Mouse (Mus musculus) gastrocnemius, postnatal 25 days (tissue): Measurements from ENCODE around the gene Nudt8. TPM values are rescaled to one million over a fixed set of nuclear protein-coding genes. Genes with fewer than 3 reads are reported as not detected.

Source experiments
- total RNA-seq, 2 experiments: library from RNA; stranded (reverse); gene quantifications; 1 replicate in 1 of 2; 2 replicates in 1 of 2; pipeline ENCODE4 v1.2.3; 2021

The Nudt8 gene
- total RNA-seq, 2 experiments from 2014 or later: 21.5 to 23.1 TPM

Other genes starting within 250 kb of the Nudt8 start
- gene Kmt5b, start 233.2 kb upstream of the Nudt8 start, total RNA-seq: 10 to 100 TPM; 19.1 to 20.2 TPM
- 1 to 10 TPM; 1.8 to 2.3 TPM for gene Chka, start 148.8 kb upstream of the Nudt8 start, total RNA-seq
- gene Tcirg1, start 93.4 kb upstream of the Nudt8 start, total RNA-seq: 1 to 10 TPM; 5.2 to 7.0 TPM
- gene Ndufs8, start 87.8 kb upstream of the Nudt8 start, total RNA-seq: 100 to 1,000 TPM; 260 to 277 TPM
- 1 to 10 TPM; 1.4 to 1.7 TPM for gene Aldh3b1, start 70.8 kb upstream of the Nudt8 start, total RNA-seq
- gene Unc93b1, start 65.4 kb upstream of the Nudt8 start, total RNA-seq: 10 to 100 TPM in 1 of 2 experiments, 1 to 10 TPM in 1; 8.4 to 10.2 TPM
- not detected for gene Aldh3b3, start 41.9 kb upstream of the Nudt8 start, total RNA-seq
- gene Aldh3b2, start 28.3 kb upstream of the Nudt8 start, total RNA-seq: 1 to 10 TPM in 1 of 2 experiments, not detected in 1; 1.0 TPM
- 1 to 10 TPM; 1.7 to 2.7 TPM for gene Acy3, start 14.0 kb upstream of the Nudt8 start, total RNA-seq
- gene Tbx10, start 7.8 kb upstream of the Nudt8 start, total RNA-seq: not detected
- under 1 TPM; 0.31 to 0.35 TPM for gene Gm49405, start within 50 bp of the Nudt8 start, total RNA-seq
- gene Doc2g, start 2.7 kb downstream of the Nudt8 start, total RNA-seq: under 1 TPM; 0.69 to 0.75 TPM
- gene Ndufv1, start 12.2 kb downstream of the Nudt8 start, total RNA-seq: 100 to 1,000 TPM; 412 to 474 TPM
- gene Gstp1, start 37.4 kb downstream of the Nudt8 start, total RNA-seq: 100 to 1,000 TPM; 344 to 356 TPM
- 100 to 1,000 TPM; 118 to 133 TPM for gene Gstp2, start 45.4 kb downstream of the Nudt8 start, total RNA-seq
- not detected for gene Gstp3, start 59.0 kb downstream of the Nudt8 start, total RNA-seq
- gene Cabp2, start 81.0 kb downstream of the Nudt8 start, total RNA-seq: not detected
- 10 to 100 TPM; 17.8 to 23.4 TPM for gene Cdk2ap2, start 96.6 kb downstream of the Nudt8 start, total RNA-seq
- gene Pitpnm1, start 99.4 kb downstream of the Nudt8 start, total RNA-seq: 1 to 10 TPM; 2.8 to 5.7 TPM
- gene Aip, start 125.3 kb downstream of the Nudt8 start, total RNA-seq: 10 to 100 TPM; 58.2 to 68.5 TPM
- gene Gpr152, start 139.2 kb downstream of the Nudt8 start, total RNA-seq: not detected
- gene Cabp4, start 143.5 kb downstream of the Nudt8 start, total RNA-seq: not detected
- gene Coro1b, start 148.0 kb downstream of the Nudt8 start, total RNA-seq: 10 to 100 TPM; 15.9 to 24.1 TPM
- gene Ptprcap, start 153.0 kb downstream of the Nudt8 start, total RNA-seq: under 1 TPM in 1 of 2 experiments, not detected in 1; 0.35 TPM
- 10 to 100 TPM; 19.9 to 24.4 TPM for gene Rps6kb2, start 162.8 kb downstream of the Nudt8 start, total RNA-seq
- 10 to 100 TPM; 17.7 to 20.0 TPM for gene Carns1, start 174.9 kb downstream of the Nudt8 start, total RNA-seq
- gene Tbc1d10c, start 190.7 kb downstream of the Nudt8 start, total RNA-seq: 1 to 10 TPM; 4.7 to 5.9 TPM
- gene Ppp1ca, start 191.5 kb downstream of the Nudt8 start, total RNA-seq: 100 to 1,000 TPM; 206 to 208 TPM
- gene Rad9a, start 201.1 kb downstream of the Nudt8 start, total RNA-seq: 1 to 10 TPM; 2.5 to 3.5 TPM
- gene Clcf1, start 213.7 kb downstream of the Nudt8 start, total RNA-seq: under 1 TPM; 0.28 to 0.59 TPM
- gene AC109138.7, start 213.8 kb downstream of the Nudt8 start, total RNA-seq: not detected
- 10 to 100 TPM; 13.0 to 21.1 TPM for gene Pold4, start 231.3 kb downstream of the Nudt8 start, total RNA-seq